Mouse (Mus musculus): ENCODE results near the gene Gimd1.
A peak's percentile ranks its signal among the peaks of the same experiment; 100 is the strongest.

- TF ChIP-seq POLR2A (IDR thresholded peaks at IDR 0.05; ENCODE audit: control insufficient read depth in 1 of 2, insufficient read depth in 1 of 2, low read depth in 1 of 2, low read length in 2 of 2, poor library complexity in 1 of 2), result no peak
- TF ChIP-seq NRF1 (IDR thresholded peaks at IDR 0.05; ENCODE audit: insufficient read depth, low read depth, low read length, poor library complexity, severe bottlenecking), result no peak
- peak; percentile 88 for TF ChIP-seq GATA1 (IDR thresholded peaks at IDR 0.05; ENCODE audit: low read depth, low read length)
- TF ChIP-seq ZC3H11A (IDR thresholded peaks at IDR 0.05; ENCODE audit: low read depth, low read length), result no peak
Measured at GRCm38 (mm10) chr3:132649368-132649767, 19.7 kb downstream of the Gimd1 start.
